Mouse (Mus musculus) forebrain, embryonic 16.5 days (tissue): Measurements from ENCODE around the gene Cpvl. TPM values are rescaled to one million over a fixed set of nuclear protein-coding genes. Genes with fewer than 3 reads are reported as not detected.

Source experiments
- ATAC-seq: fragments of 200-750 bp; cut with Nextera tagmentation; 2 replicates; pipeline ENCODE4 v1.8.0; 2017; ENCODE audit warnings: mild to moderate bottlenecking, moderate library complexity
- H3K27ac ChIP-seq: fragments of 300-500 bp; sonication (generic); 2 replicates; pipeline ENCODE4 v1.5.1; 2014; ENCODE audit warnings: low read length, control low read depth
- H3K27me3 ChIP-seq: fragments of 300-500 bp; sonication (generic); replicated peaks from 2 replicates; pipeline ENCODE4 v1.6.1; 2014; ENCODE audit warnings: low read length; ENCODE audit not compliant: control insufficient read depth, insufficient read depth
- H3K36me3 ChIP-seq: fragments of 300-500 bp; sonication (generic); 2 replicates; pipeline ENCODE4 v1.6.1; 2014; ENCODE audit not compliant: control insufficient read depth, insufficient read depth
- H3K4me1 ChIP-seq: fragments of 300-500 bp; sonication (generic); replicated peaks from 2 replicates; pipeline ENCODE4 v1.6.1; 2014; ENCODE audit warnings: low read length; ENCODE audit not compliant: control insufficient read depth, insufficient read depth
- H3K4me2 ChIP-seq: fragments of 300-500 bp; sonication (generic); 2 replicates; pipeline ENCODE4 v1.6.1; 2014; ENCODE audit warnings: mild to moderate bottlenecking, low read length, control low read depth
- H3K4me3 ChIP-seq: fragments of 300-500 bp; sonication (generic); replicated peaks from 2 replicates; pipeline ENCODE4 v1.5.1; 2014; ENCODE audit warnings: mild to moderate bottlenecking, low read length, control low read depth
- H3K9ac ChIP-seq: fragments of 300-500 bp; sonication (generic); replicated peaks from 2 replicates; pipeline ENCODE4 v1.6.1; 2014; ENCODE audit warnings: low read depth, low read length, control low read depth
- H3K9me3 ChIP-seq: fragments of 300-500 bp; sonication (generic); 2 replicates; pipeline ENCODE4 v1.6.1; 2016; ENCODE audit warnings: low read length; ENCODE audit not compliant: control insufficient read depth
- WGBS: fragments of 180-500 bp; shearing (Covaris S2); extraction: QIAGEN DNeasy Blood & Tissue Kit; methylation state at CpG from one replicate; pipeline ENCODE4 v1.1.7; 2014; 5-methylcytosine and 5-hydroxymethylcytosine counted together
- polyA plus RNA-seq: library from polyadenylated mRNA; unstranded; fragments of >200 nt; fragmentation: Nextera tagmentation; extraction: Ambion mirVana; gene quantifications from 2 replicates; pipeline ENCODE4 v1.2.1, GENCODE M21; 2015

The Cpvl gene
- polyA plus RNA-seq, 1 experiment from 2014 or later = not detected

GRCm38 (mm10) chr6:53909446-53909845, 69.0 kb downstream of the Cpvl start:
- H3K4me3 ChIP-seq = no peak overlapping the region
- H3K4me1 ChIP-seq = peaks cover 6% of the 10 kb centered on the region
- H3K9ac ChIP-seq = no peak overlapping the region
- H3K4me2 ChIP-seq = no peak overlapping the region
- no peak for ATAC-seq
- 11% methylated on average over 2 of the region's 5 CpGs for WGBS
- H3K9me3 ChIP-seq = no peaks in the 10 kb centered on the region
- H3K27me3 ChIP-seq = no peaks in the 10 kb centered on the region
- H3K27ac ChIP-seq = no peak overlapping the region
- no peaks in the 10 kb centered on the region for H3K36me3 ChIP-seq

- no peak for ATAC-seq
- no peak overlapping the region for H3K9ac ChIP-seq
- no peak overlapping the region for H3K4me2 ChIP-seq
- WGBS = 33% methylated on average over 4 of the region's 4 CpGs
- H3K27me3 ChIP-seq = no peaks in the 10 kb centered on the region
- H3K9me3 ChIP-seq = no peaks in the 10 kb centered on the region
- H3K4me3 ChIP-seq = no peak overlapping the region
- H3K4me1 ChIP-seq = peaks cover 6% of the 10 kb centered on the region
- H3K27ac ChIP-seq = no peak overlapping the region
- no peaks in the 10 kb centered on the region for H3K36me3 ChIP-seq
These were observed 71.6 kb downstream of the Cpvl start for GRCm38 (mm10) chr6:53906871-53907270.

- Histone ChIP-seq H3K27ac (no peak overlapping the region), H3K4me1 (peaks cover 6% of the 10 kb centered on the region), H3K36me3 (no peaks in the 10 kb centered on the region), H3K27me3 (no peaks in the 10 kb centered on the region), H3K9me3 (no peaks in the 10 kb centered on the region), H3K4me3 (no peak overlapping the region), H3K4me2 (no peak overlapping the region), H3K9ac (no peak overlapping the region)
- WGBS = 69% methylated on average over 1 of the region's 1 CpGs
- no peak for ATAC-seq
These were observed 72.4 kb downstream of the Cpvl start for GRCm38 (mm10) chr6:53906051-53906462.

GRCm38 (mm10) chr6:53905576-53905975, 72.9 kb downstream of the Cpvl start:
- Histone ChIP-seq H3K9ac (no peak overlapping the region), H3K9me3 (no peaks in the 10 kb centered on the region), H3K4me1 (peaks cover 6% of the 10 kb centered on the region), H3K36me3 (no peaks in the 10 kb centered on the region), H3K27ac (no peak overlapping the region), H3K27me3 (no peaks in the 10 kb centered on the region), H3K4me3 (no peak overlapping the region), H3K4me2 (no peak overlapping the region)
- 90% methylated on average over 4 of the region's 4 CpGs for WGBS
- ATAC-seq = no peak

GRCm38 (mm10) chr6:53904703-53905395, 73.6 kb downstream of the Cpvl start:
- H3K4me2 ChIP-seq = no peak overlapping the region
- no peak for ATAC-seq
- no peaks in the 10 kb centered on the region for H3K36me3 ChIP-seq
- no peak overlapping the region for H3K4me3 ChIP-seq
- H3K27ac ChIP-seq = no peak overlapping the region
- peaks cover 6% of the 10 kb centered on the region for H3K4me1 ChIP-seq
- H3K27me3 ChIP-seq = no peaks in the 10 kb centered on the region
- H3K9ac ChIP-seq = no peak overlapping the region
- WGBS = 94% methylated on average over 4 of the region's 4 CpGs
- H3K9me3 ChIP-seq = no peaks in the 10 kb centered on the region

- Histone ChIP-seq H3K9me3 (no peaks in the 10 kb centered on the region), H3K4me1 (peaks cover 2% of the 10 kb centered on the region), H3K9ac (no peak overlapping the region), H3K36me3 (no peaks in the 10 kb centered on the region), H3K27ac (no peak overlapping the region), H3K4me3 (no peak overlapping the region), H3K27me3 (no peaks in the 10 kb centered on the region), H3K4me2 (no peak overlapping the region)
- ATAC-seq = no peak
- 35% methylated on average over 3 of the region's 3 CpGs for WGBS
These were observed 74.3 kb downstream of the Cpvl start for GRCm38 (mm10) chr6:53904186-53904585.

- no peaks in the 10 kb centered on the region for H3K27me3 ChIP-seq
- no peak for ATAC-seq
These were observed 76.7 kb downstream of the Cpvl start for GRCm38 (mm10) chr6:53901741-53902140.

DNA sequence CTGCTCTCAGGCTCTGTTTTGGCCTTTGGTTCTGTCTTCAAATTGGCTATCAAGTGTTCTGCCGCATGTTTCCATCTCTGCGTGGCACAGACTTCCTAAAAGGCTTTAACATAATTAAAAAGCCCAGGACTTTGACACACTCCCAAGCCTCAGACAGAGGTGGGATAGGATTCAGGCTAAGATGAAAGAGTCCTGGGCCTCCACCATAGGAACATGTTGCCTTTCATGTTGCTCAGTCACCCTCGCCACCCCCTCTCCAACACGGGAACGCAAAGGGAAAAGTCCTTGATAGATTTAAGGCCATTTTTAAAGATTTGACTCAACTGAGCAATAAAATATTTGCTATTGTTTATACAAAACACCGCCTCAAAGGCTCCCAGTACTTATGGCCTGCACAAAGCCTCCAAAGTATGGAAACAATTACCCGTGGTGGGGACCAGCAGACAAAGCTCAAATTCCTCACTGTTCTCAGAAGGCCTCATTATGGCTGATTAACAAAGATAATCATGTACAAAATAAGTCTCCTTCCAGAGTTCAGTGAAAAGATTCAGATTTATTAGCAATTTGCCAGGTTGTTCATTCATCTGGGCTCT, 80.5 kb downstream of the Cpvl start:
- no peaks in the 10 kb centered on the region for H3K4me1 ChIP-seq
- no peak overlapping the region for H3K4me2 ChIP-seq
- no peaks in the 10 kb centered on the region for H3K27me3 ChIP-seq
- H3K27ac ChIP-seq = no peak overlapping the region
- no peaks in the 10 kb centered on the region for H3K36me3 ChIP-seq
- ATAC-seq = no peak
- 17% methylated on average over 7 of the region's 7 CpGs for WGBS
- no peak overlapping the region for H3K9ac ChIP-seq
- H3K4me3 ChIP-seq = no peak overlapping the region
- H3K9me3 ChIP-seq = no peaks in the 10 kb centered on the region

More at GRCm38 (mm10) chr6:53901741-53902140, 76.7 kb downstream of the Cpvl start:
- H3K9ac ChIP-seq = no peak overlapping the region
- H3K4me3 ChIP-seq = no peak overlapping the region
- no peak overlapping the region for H3K27ac ChIP-seq
- no peaks in the 10 kb centered on the region for H3K36me3 ChIP-seq
- H3K4me1 ChIP-seq = no peaks in the 10 kb centered on the region
- no peak overlapping the region for H3K4me2 ChIP-seq
- WGBS = 87% methylated on average over 8 of the region's 8 CpGs
- no peaks in the 10 kb centered on the region for H3K9me3 ChIP-seq

- 99% methylated on average over 6 of the region's 6 CpGs for WGBS
- H3K9me3 ChIP-seq = no peaks in the 10 kb centered on the region
These were observed 81.3 kb downstream of the Cpvl start for GRCm38 (mm10) chr6:53897126-53897525.

More at GRCm38 (mm10) chr6:53897126-53897525, 81.3 kb downstream of the Cpvl start:
- Histone ChIP-seq H3K4me3 (no peak overlapping the region), H3K36me3 (no peaks in the 10 kb centered on the region), H3K4me1 (no peaks in the 10 kb centered on the region), H3K9ac (no peak overlapping the region), H3K27me3 (no peaks in the 10 kb centered on the region), H3K4me2 (no peak overlapping the region), H3K27ac (no peak overlapping the region)
- ATAC-seq = no peak
